Mouse (Mus musculus): ENCODE results near the gene Ermap. TPM values are rescaled to one million over a fixed set of nuclear protein-coding genes. Genes with fewer than 3 reads are reported as not detected.

Ermap gene
- 2.2 and 2.6 TPM in 2 replicates for polyA plus RNA-seq (2014; fragmentation: Nextera tagmentation; extraction: Ambion mirVana)

GRCm38 (mm10) chr4:119189864-119190263 lies at the start of gene Ermap:
TSS of gene Ermap (minus strand) at chr4:119190011.
- ATAC-seq (ENCODE audit: low read depth) (no peak), DNase-seq (ENCODE audit: low spot score) (no peak)
- WGBS, result 74% methylated on average over 6 of the region's 6 CpGs
- Histone ChIP-seq H3K27me3 (replicated peaks; ENCODE audit: control insufficient read depth, insufficient read depth, low read length) (no peaks in the 10 kb centered on the region), H3K9me3 (ENCODE audit: control insufficient read depth, low read length) (no peaks in the 10 kb centered on the region), H3K4me2 (ENCODE audit: low read depth, low read length) (no peak within 1 kb of the TSS), H3K4me1 (ENCODE audit: control insufficient read depth, insufficient read depth, low read length) (no peaks in the 10 kb centered on the region), H3K36me3 (ENCODE audit: control insufficient read depth, insufficient read depth, low read length) (no peaks in the 10 kb centered on the region), H3K27ac (replicated peaks; ENCODE audit: low read depth, low read length) (no peak within 1 kb of the TSS), H3K9ac (ENCODE audit: low read depth, low read length) (no peak within 1 kb of the TSS), H3K4me3 (ENCODE audit: low read depth, low read length) (no peak within 1 kb of the TSS)

GRCm38 (mm10) chr4:119239181-119239682 lies 49.4 kb upstream of the Ermap start:
- DNase-seq (ENCODE audit: low spot score) (peak; percentile 91), ATAC-seq (ENCODE audit: low read depth) (peak; percentile 76)
- Histone ChIP-seq H3K4me3 (ENCODE audit: low read depth, low read length) (peak overlapping the region; percentile 14; the same call in 1 of the 2 replicates), H3K27me3 (replicated peaks; ENCODE audit: control insufficient read depth, insufficient read depth, low read length) (no peaks in the 10 kb centered on the region), H3K9ac (ENCODE audit: low read depth, low read length) (peak overlapping the region; percentile 56; the same call in 1 of the 2 replicates), H3K4me1 (ENCODE audit: control insufficient read depth, insufficient read depth, low read length) (peaks cover 4% of the 10 kb centered on the region; the same call in 1 of the 2 replicates), H3K36me3 (ENCODE audit: control insufficient read depth, insufficient read depth, low read length) (peaks cover 83% of the 10 kb centered on the region), H3K9me3 (ENCODE audit: control insufficient read depth, low read length) (no peaks in the 10 kb centered on the region), H3K4me2 (ENCODE audit: low read depth, low read length) (peak overlapping the region; percentile 27; the same call in 1 of the 2 replicates), H3K27ac (replicated peaks; ENCODE audit: low read depth, low read length) (peak overlapping the region; percentile 73; the same call in 1 of the 2 replicates)
- 41% methylated on average over 12 of the region's 12 CpGs for WGBS

- WGBS, result 69% methylated on average over 3 of the region's 3 CpGs
- Histone ChIP-seq H3K9me3 (ENCODE audit: control insufficient read depth, low read length) (no peaks in the 10 kb centered on the region), H3K9ac (ENCODE audit: low read depth, low read length) (no peak overlapping the region), H3K27me3 (replicated peaks; ENCODE audit: control insufficient read depth, insufficient read depth, low read length) (no peaks in the 10 kb centered on the region), H3K4me1 (ENCODE audit: control insufficient read depth, insufficient read depth, low read length) (peaks cover 4% of the 10 kb centered on the region; the same call in 1 of the 2 replicates), H3K4me2 (ENCODE audit: low read depth, low read length) (no peak overlapping the region), H3K36me3 (ENCODE audit: control insufficient read depth, insufficient read depth, low read length) (peaks cover 78% of the 10 kb centered on the region), H3K27ac (replicated peaks; ENCODE audit: low read depth, low read length) (no peak overlapping the region), H3K4me3 (ENCODE audit: low read depth, low read length) (no peak overlapping the region)
- DNase-seq (ENCODE audit: low spot score), result no peak
- no peak for ATAC-seq (ENCODE audit: low read depth)
Observed at GRCm38 (mm10) chr4:119238661-119239060, 48.9 kb upstream of the Ermap start.

DNA sequence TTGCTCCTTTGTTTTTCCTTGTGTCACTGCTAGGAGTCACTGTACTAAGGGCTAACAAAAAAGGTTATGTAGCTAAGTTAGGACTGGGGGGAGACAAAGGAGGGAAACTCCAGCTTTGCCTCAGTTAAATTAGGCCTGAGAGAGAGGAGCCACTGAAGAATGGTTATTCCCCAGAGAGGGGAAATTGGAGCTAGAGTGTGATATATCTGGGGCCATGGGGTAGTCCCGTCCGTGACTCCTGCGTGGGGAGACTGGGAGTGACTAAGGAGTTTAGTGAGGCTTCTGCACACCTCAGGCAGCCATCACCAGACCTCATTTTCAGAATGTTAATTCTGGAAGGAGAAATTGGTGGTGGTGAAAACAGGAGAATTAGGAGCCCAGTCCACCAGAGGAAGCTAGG lies 44.5 kb upstream of the Ermap start:
- peak overlapping the region; percentile 70; the same call in 1 of the 2 replicates for H3K27ac ChIP-seq (replicated peaks; ENCODE audit: low read depth, low read length)
- no peaks in the 10 kb centered on the region for H3K27me3 ChIP-seq (replicated peaks; ENCODE audit: control insufficient read depth, insufficient read depth, low read length)
- ATAC-seq (ENCODE audit: low read depth), result no peak
- peak overlapping the region; percentile 91 for H3K9ac ChIP-seq (ENCODE audit: low read depth, low read length)
- H3K9me3 ChIP-seq (ENCODE audit: control insufficient read depth, low read length), result no peaks in the 10 kb centered on the region
- H3K4me2 ChIP-seq (ENCODE audit: low read depth, low read length), result peak overlapping the region; percentile 72
- peaks cover 37% of the 10 kb centered on the region for H3K36me3 ChIP-seq (ENCODE audit: control insufficient read depth, insufficient read depth, low read length)
- WGBS, result 59% methylated on average over 3 of the region's 3 CpGs
- DNase-seq (ENCODE audit: low spot score), result no peak
- peaks cover 11% of the 10 kb centered on the region for H3K4me1 ChIP-seq (ENCODE audit: control insufficient read depth, insufficient read depth, low read length)
- peak overlapping the region; percentile 95 for H3K4me3 ChIP-seq (ENCODE audit: low read depth, low read length)

GRCm38 (mm10) chr4:119233256-119233901 lies 43.6 kb upstream of the Ermap start:
- peak overlapping the region; percentile 72 for H3K4me2 ChIP-seq (ENCODE audit: low read depth, low read length)
- WGBS, result 0% methylated on average over 31 of the region's 36 CpGs
- peaks cover 36% of the 10 kb centered on the region for H3K36me3 ChIP-seq (ENCODE audit: control insufficient read depth, insufficient read depth, low read length)
- H3K27ac ChIP-seq (replicated peaks; ENCODE audit: low read depth, low read length), result peak overlapping the region; percentile 70
- peak overlapping the region; percentile 95 for H3K4me3 ChIP-seq (ENCODE audit: low read depth, low read length)
- H3K4me1 ChIP-seq (ENCODE audit: control insufficient read depth, insufficient read depth, low read length), result peaks cover 11% of the 10 kb centered on the region
- ATAC-seq (ENCODE audit: low read depth), result peak; percentile 50
- H3K9me3 ChIP-seq (ENCODE audit: control insufficient read depth, low read length), result no peaks in the 10 kb centered on the region
- peak overlapping the region; percentile 91 for H3K9ac ChIP-seq (ENCODE audit: low read depth, low read length)
- peak; percentile 94 for DNase-seq (ENCODE audit: low spot score)
- H3K27me3 ChIP-seq (replicated peaks; ENCODE audit: control insufficient read depth, insufficient read depth, low read length), result no peaks in the 10 kb centered on the region

DNA sequence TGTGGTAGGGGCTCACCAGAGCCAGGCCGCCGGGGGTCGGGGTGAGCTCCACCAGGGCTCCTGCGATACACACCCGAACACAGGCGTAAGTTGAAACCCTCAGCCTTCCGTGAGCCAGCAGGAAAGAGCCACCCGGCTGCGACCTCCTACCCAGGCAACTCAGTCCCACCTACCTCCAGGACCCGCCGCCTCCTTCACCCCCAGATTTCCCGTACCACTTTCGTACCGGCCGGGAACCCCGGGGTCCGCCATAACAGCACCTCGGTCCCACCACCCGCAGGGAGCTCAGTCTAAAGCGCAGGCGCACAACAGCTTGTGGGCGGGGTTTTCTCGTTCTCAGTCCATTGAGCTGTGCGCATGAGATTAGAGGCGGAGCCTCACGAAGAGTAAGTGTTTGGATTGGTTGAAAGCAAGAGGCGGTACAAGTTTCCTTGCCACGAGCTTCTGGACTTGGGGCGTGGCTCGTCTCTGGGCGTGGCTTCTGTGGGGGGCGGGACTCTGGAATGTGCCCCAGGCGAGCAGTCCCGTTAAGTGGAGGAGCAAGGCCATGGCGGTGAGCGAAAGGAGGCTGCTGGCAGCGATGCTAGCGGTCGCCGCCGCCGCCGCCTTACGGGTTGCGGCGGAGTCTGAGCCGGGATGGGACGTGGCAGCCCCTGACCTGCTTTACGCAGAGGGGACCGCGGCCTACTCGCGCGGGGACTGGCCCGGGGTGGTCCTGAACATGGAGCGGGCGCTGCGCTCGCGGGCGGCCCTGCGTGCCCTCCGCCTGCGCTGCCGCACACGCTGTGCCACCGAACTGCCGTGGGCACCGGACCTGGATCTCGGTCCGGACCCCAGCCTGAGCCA lies 42.8 kb upstream of the Ermap start, which contains the start of the genes AU022252 and P3h1:
TSS of gene AU022252 (minus strand) at position 303 of the 846 bp plus-strand sequence.
TSS of gene P3h1 (plus strand) at position 506 of the 846 bp plus-strand sequence.
- Histone ChIP-seq H3K27me3 (replicated peaks; ENCODE audit: control insufficient read depth, insufficient read depth, low read length) (no peaks in the 10 kb centered on the region), H3K9ac (ENCODE audit: low read depth, low read length) (peak within 1 kb of the TSS; percentile 91), H3K4me1 (ENCODE audit: control insufficient read depth, insufficient read depth, low read length) (peaks cover 11% of the 10 kb centered on the region), H3K36me3 (ENCODE audit: control insufficient read depth, insufficient read depth, low read length) (peaks cover 35% of the 10 kb centered on the region), H3K4me2 (ENCODE audit: low read depth, low read length) (peak within 1 kb of the TSS; percentile 81), H3K4me3 (ENCODE audit: low read depth, low read length) (peak within 1 kb of the TSS; percentile 95), H3K9me3 (ENCODE audit: control insufficient read depth, low read length) (no peaks in the 10 kb centered on the region), H3K27ac (replicated peaks; ENCODE audit: low read depth, low read length) (peak within 1 kb of the TSS; percentile 70)
- DNase-seq (ENCODE audit: low spot score), result peak; percentile 100
- WGBS, result 0% methylated on average over 35 of the region's 71 CpGs
- ATAC-seq (ENCODE audit: low read depth), result peak; percentile 96

GRCm38 (mm10) chr4:119226751-119227150 lies 36.9 kb upstream of the Ermap start:
- Histone ChIP-seq H3K27me3 (replicated peaks; ENCODE audit: control insufficient read depth, insufficient read depth, low read length) (no peaks in the 10 kb centered on the region), H3K4me3 (ENCODE audit: low read depth, low read length) (no peak overlapping the region), H3K9me3 (ENCODE audit: control insufficient read depth, low read length) (no peaks in the 10 kb centered on the region), H3K4me1 (ENCODE audit: control insufficient read depth, insufficient read depth, low read length) (peaks cover 5% of the 10 kb centered on the region), H3K4me2 (ENCODE audit: low read depth, low read length) (no peak overlapping the region), H3K9ac (ENCODE audit: low read depth, low read length) (no peak overlapping the region), H3K27ac (replicated peaks; ENCODE audit: low read depth, low read length) (no peak overlapping the region), H3K36me3 (ENCODE audit: control insufficient read depth, insufficient read depth, low read length) (peaks cover 51% of the 10 kb centered on the region)
- ATAC-seq (ENCODE audit: low read depth) (no peak), DNase-seq (ENCODE audit: low spot score) (no peak)
- WGBS, result 90% methylated on average over 11 of the region's 11 CpGs

DNA sequence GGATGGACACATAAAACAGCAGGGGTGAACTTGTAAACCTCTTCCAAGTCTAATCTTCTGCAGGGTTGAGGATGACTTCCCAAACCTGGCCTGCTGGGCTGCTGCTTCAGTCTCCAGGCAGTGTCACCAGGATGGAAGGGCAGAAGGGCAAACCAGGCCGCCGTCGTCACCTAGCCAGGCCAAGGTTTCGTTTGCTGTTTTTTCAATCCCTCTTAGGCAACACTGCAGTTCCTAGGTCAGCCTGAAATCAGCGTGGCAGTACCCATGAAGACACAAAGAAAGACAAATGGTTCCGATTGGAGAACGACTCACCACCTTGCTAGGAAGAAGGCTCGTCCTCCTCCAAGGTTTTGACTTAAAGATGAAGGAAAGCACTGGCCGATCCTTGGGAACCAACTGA lies 35.9 kb upstream of the Ermap start:
- no peak overlapping the region for H3K4me2 ChIP-seq (ENCODE audit: low read depth, low read length)
- H3K9ac ChIP-seq (ENCODE audit: low read depth, low read length), result no peak overlapping the region
- no peak for DNase-seq (ENCODE audit: low spot score)
- H3K4me3 ChIP-seq (ENCODE audit: low read depth, low read length), result no peak overlapping the region
- no peak overlapping the region for H3K27ac ChIP-seq (replicated peaks; ENCODE audit: low read depth, low read length)
- H3K9me3 ChIP-seq (ENCODE audit: control insufficient read depth, low read length), result no peaks in the 10 kb centered on the region
- ATAC-seq (ENCODE audit: low read depth), result no peak
- 91% methylated on average over 9 of the region's 9 CpGs for WGBS
- no peaks in the 10 kb centered on the region for H3K4me1 ChIP-seq (ENCODE audit: control insufficient read depth, insufficient read depth, low read length)
- no peaks in the 10 kb centered on the region for H3K27me3 ChIP-seq (replicated peaks; ENCODE audit: control insufficient read depth, insufficient read depth, low read length)
- peaks cover 51% of the 10 kb centered on the region for H3K36me3 ChIP-seq (ENCODE audit: control insufficient read depth, insufficient read depth, low read length)

Measured in embryonic facial prominence, embryonic 14.5 days (tissue).